Mouse (Mus musculus) embryo, embryonic 10.5 days (tissue): Measurements from ENCODE around the gene 4931414P19Rik.

Source experiments
- DNase-seq: peaks from one replicate; pipeline ENCODE4 v3.0.0-alpha.2; 2015; ENCODE audit warnings: low spot score

The 4931414P19Rik gene

GRCm38 (mm10) chr14:54605752-54606321 lies at the start of gene 4931414P19Rik:
Gene 4931414P19Rik, minus strand, starts transcription at chr14:54605993.
- peak; percentile 85 for DNase-seq

GRCm38 (mm10) chr14:54653496-54653895 lies 47.7 kb upstream of the 4931414P19Rik start:
- DNase-seq = peak; percentile 95

- peak; percentile 40 for DNase-seq
These were observed 47.0 kb upstream of the 4931414P19Rik start for GRCm38 (mm10) chr14:54652787-54653186.

- DNase-seq = no peak
These were observed 45.8 kb upstream of the 4931414P19Rik start for GRCm38 (mm10) chr14:54651556-54651955.

GRCm38 (mm10) chr14:54650621-54651454 lies 45.0 kb upstream of the 4931414P19Rik start:
- peak; percentile 99 for DNase-seq

- no peak for DNase-seq
These were observed 42.1 kb upstream of the 4931414P19Rik start for GRCm38 (mm10) chr14:54647900-54648299.

GRCm38 (mm10) chr14:54646898-54647636 lies 41.3 kb upstream of the 4931414P19Rik start:
- DNase-seq = peak; percentile 8

- DNase-seq = no peak
These were observed 40.7 kb upstream of the 4931414P19Rik start for GRCm38 (mm10) chr14:54646455-54646854.

- no peak for DNase-seq
These were observed 38.5 kb upstream of the 4931414P19Rik start for GRCm38 (mm10) chr14:54644294-54644693.

GRCm38 (mm10) chr14:54643011-54643410 lies 37.2 kb upstream of the 4931414P19Rik start:
- no peak for DNase-seq

GRCm38 (mm10) chr14:54642224-54642944 lies 36.6 kb upstream of the 4931414P19Rik start:
- DNase-seq = no peak

GRCm38 (mm10) chr14:54641305-54641969 lies 35.6 kb upstream of the 4931414P19Rik start, which contains the start of gene Cdh24:
Gene Cdh24, minus strand, starts transcription at chr14:54641364.
- peak; percentile 98 for DNase-seq

GRCm38 (mm10) chr14:54640946-54641304 lies 35.1 kb upstream of the 4931414P19Rik start, which contains the start of gene Gm17606:
Gene Gm17606, plus strand, starts transcription at chr14:54640952.
- no peak for DNase-seq

- DNase-seq = peak; percentile 30
These were observed 34.3 kb upstream of the 4931414P19Rik start for GRCm38 (mm10) chr14:54640121-54640520.

- no peak for DNase-seq
These were observed 32.4 kb upstream of the 4931414P19Rik start for GRCm38 (mm10) chr14:54638210-54638609.

GRCm38 (mm10) chr14:54636954-54637353 lies 31.2 kb upstream of the 4931414P19Rik start:
- peak; percentile 70 for DNase-seq

- DNase-seq = peak; percentile 30
These were observed 28.4 kb upstream of the 4931414P19Rik start for GRCm38 (mm10) chr14:54634182-54634581.

GRCm38 (mm10) chr14:54632252-54632651 lies 26.5 kb upstream of the 4931414P19Rik start:
- DNase-seq = no peak

GRCm38 (mm10) chr14:54631240-54631599 lies 25.4 kb upstream of the 4931414P19Rik start:
- DNase-seq = no peak

- no peak for DNase-seq
These were observed 24.9 kb upstream of the 4931414P19Rik start for GRCm38 (mm10) chr14:54630583-54631239.

- DNase-seq = no peak
These were observed 24.0 kb upstream of the 4931414P19Rik start for GRCm38 (mm10) chr14:54629797-54630196.
